Mouse (Mus musculus): ENCODE data around the gene Hc. TPM values are rescaled to one million over a fixed set of nuclear protein-coding genes. Genes with fewer than 3 reads are reported as not detected.
A peak's percentile ranks its signal among the peaks of the same experiment; 100 is the strongest.

The Hc gene
- total and polyA plus RNA-seq, 3 experiments = 0.22 TPM; not detected in 2

GRCm38 (mm10) chr2:35044956-35045355, 16.3 kb downstream of the Hc start:
- ATAC-seq (ENCODE audit: extremely low read depth, insufficient number of reproducible peaks, low FRiP score, poor library complexity, severe bottlenecking) (no peak), DNase-seq (ENCODE audit: low spot score) (peak; percentile 6)
- H3K9me3 ChIP-seq (replicated peaks) = no peaks in the 10 kb centered on the region
- no peaks in the 10 kb centered on the region for H3K36me3 ChIP-seq (replicated peaks)
- TF ChIP-seq TAL1 (conservative IDR thresholded peaks at IDR 0.05; ENCODE audit: low read depth, low read length) = no peak
- TF ChIP-seq CTCF (IDR thresholded peaks at IDR 0.05; ENCODE audit: low read depth, low read length) = peak; percentile 36; the same call in 1 of the 2 replicates
- H3K27me3 ChIP-seq (ENCODE audit: insufficient read depth, low read length) = peaks cover 14% of the 10 kb centered on the region; the same call in 1 of the 2 replicates
- no peak overlapping the region for H3K4me3 ChIP-seq (ENCODE audit: low read depth, low read length)
- no peaks in the 10 kb centered on the region for H3K4me1 ChIP-seq (ENCODE audit: insufficient read depth, low read depth, low read length)

- TF ChIP-seq CTCF (IDR thresholded peaks at IDR 0.05; ENCODE audit: low read depth, low read length) (no peak), POLR2AphosphoS5 (IDR thresholded peaks at IDR 0.05; ENCODE audit: insufficient replicate concordance, low read depth, low read length) (no peak), GATA1 (IDR thresholded peaks at IDR 0.05; ENCODE audit: borderline replicate concordance, low read length) (no peak), TAL1 (conservative IDR thresholded peaks at IDR 0.05; ENCODE audit: low read depth, low read length) (no peak)
- Histone ChIP-seq H3K36me3 (replicated peaks) (no peaks in the 10 kb centered on the region), H3K27me3 (ENCODE audit: insufficient read depth, low read length) (peaks cover 19% of the 10 kb centered on the region), H3K4me1 (ENCODE audit: insufficient read depth, low read depth, low read length) (no peaks in the 10 kb centered on the region), H3K4me3 (ENCODE audit: low read depth, low read length) (no peak overlapping the region), H3K9me3 (replicated peaks) (no peaks in the 10 kb centered on the region)
- ATAC-seq (ENCODE audit: extremely low read depth, insufficient number of reproducible peaks, low FRiP score, poor library complexity, severe bottlenecking) = no peak
- no peak for DNase-seq (ENCODE audit: low spot score)
Observed at GRCm38 (mm10) chr2:35038580-35039375, 22.5 kb downstream of the Hc start.

GRCm38 (mm10) chr2:35024646-35025154, 36.5 kb downstream of the Hc start:
- peaks cover 8% of the 10 kb centered on the region for H3K27me3 ChIP-seq (ENCODE audit: insufficient read depth, low read length)
- DNase-seq (ENCODE audit: low spot score) = no peak
- no peaks in the 10 kb centered on the region for H3K9me3 ChIP-seq (replicated peaks)
- no peak for ATAC-seq (ENCODE audit: extremely low read depth, insufficient number of reproducible peaks, low FRiP score, poor library complexity, severe bottlenecking)
- no peak overlapping the region for H3K4me3 ChIP-seq (ENCODE audit: low read depth, low read length)
- H3K4me1 ChIP-seq (ENCODE audit: insufficient read depth, low read depth, low read length) = no peaks in the 10 kb centered on the region
- no peak for TF ChIP-seq CTCF (IDR thresholded peaks at IDR 0.05; ENCODE audit: low read depth, low read length)
- TF ChIP-seq GATA2 (IDR thresholded peaks at IDR 0.05; ENCODE audit: borderline replicate concordance, low read depth, low read length) = no peak
- TF ChIP-seq GATA1 (IDR thresholded peaks at IDR 0.05; ENCODE audit: borderline replicate concordance, low read length) = no peak
- no peak for TF ChIP-seq TAL1 (conservative IDR thresholded peaks at IDR 0.05; ENCODE audit: low read depth, low read length)
- no peak for TF ChIP-seq POLR2AphosphoS5 (IDR thresholded peaks at IDR 0.05; ENCODE audit: insufficient replicate concordance, low read depth, low read length)
- no peaks in the 10 kb centered on the region for H3K36me3 ChIP-seq (replicated peaks)

DNA sequence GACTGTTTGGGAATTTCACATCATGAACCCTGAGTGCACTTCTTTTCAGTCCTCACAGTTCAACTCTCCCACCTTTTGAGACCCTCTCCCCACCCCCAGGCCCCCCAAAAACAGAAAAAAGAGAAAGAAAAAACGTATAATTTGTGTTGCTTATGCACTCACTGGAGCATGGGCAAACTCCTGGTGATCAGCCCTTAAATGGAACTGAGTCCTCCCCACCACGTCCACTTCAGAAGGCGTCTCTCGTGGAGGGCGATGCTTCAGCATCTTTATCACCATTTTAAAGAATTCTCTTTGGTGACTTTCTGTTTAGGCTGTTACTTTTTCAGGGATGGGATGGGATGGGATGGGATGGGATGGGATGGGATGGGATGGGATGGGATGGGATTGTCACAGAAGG, 39.4 kb downstream of the Hc start:
- H3K36me3 ChIP-seq (replicated peaks) = no peaks in the 10 kb centered on the region
- H3K4me1 ChIP-seq (ENCODE audit: insufficient read depth, low read depth, low read length) = no peaks in the 10 kb centered on the region
- H3K9me3 ChIP-seq (replicated peaks) = no peaks in the 10 kb centered on the region
- H3K27me3 ChIP-seq (ENCODE audit: insufficient read depth, low read length) = peaks cover 5% of the 10 kb centered on the region
- ATAC-seq (ENCODE audit: extremely low read depth, insufficient number of reproducible peaks, low FRiP score, poor library complexity, severe bottlenecking) (no peak), DNase-seq (ENCODE audit: low spot score) (no peak)
- no peak overlapping the region for H3K4me3 ChIP-seq (ENCODE audit: low read depth, low read length)
- TF ChIP-seq TAL1 (conservative IDR thresholded peaks at IDR 0.05; ENCODE audit: low read depth, low read length) = no peak
- TF ChIP-seq CTCF (IDR thresholded peaks at IDR 0.05; ENCODE audit: low read depth, low read length) = no peak
- TF ChIP-seq GATA1 (IDR thresholded peaks at IDR 0.05; ENCODE audit: borderline replicate concordance, low read length) = no peak
- TF ChIP-seq GATA2 (IDR thresholded peaks at IDR 0.05; ENCODE audit: borderline replicate concordance, low read depth, low read length) = no peak
- TF ChIP-seq POLR2AphosphoS5 (IDR thresholded peaks at IDR 0.05; ENCODE audit: insufficient replicate concordance, low read depth, low read length) = no peak

DNA sequence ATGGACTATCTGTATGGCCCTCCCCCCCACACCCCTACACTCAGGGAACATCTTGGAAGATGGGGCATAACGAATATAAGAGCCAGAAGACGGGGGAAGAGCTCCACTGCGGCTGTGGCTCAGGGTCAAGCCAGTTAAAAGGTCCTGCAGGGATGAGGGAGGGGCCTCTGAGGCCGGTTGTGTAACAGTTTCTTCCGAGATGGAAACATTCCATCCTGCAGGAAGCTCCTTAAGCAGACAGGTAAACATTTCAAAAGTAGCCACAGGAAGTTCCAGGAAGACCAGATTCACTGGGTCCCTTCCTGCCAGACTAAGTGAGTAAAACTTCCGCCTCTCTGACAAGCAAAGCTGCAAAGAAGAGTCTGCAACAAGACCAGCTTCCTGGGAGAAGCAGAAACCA, 45.4 kb downstream of the Hc start:
- TF ChIP-seq GATA2 (IDR thresholded peaks at IDR 0.05; ENCODE audit: borderline replicate concordance, low read depth, low read length) (no peak), POLR2AphosphoS5 (IDR thresholded peaks at IDR 0.05; ENCODE audit: insufficient replicate concordance, low read depth, low read length) (no peak), CTCF (IDR thresholded peaks at IDR 0.05; ENCODE audit: low read depth, low read length) (no peak), GATA1 (IDR thresholded peaks at IDR 0.05; ENCODE audit: borderline replicate concordance, low read length) (no peak), TAL1 (conservative IDR thresholded peaks at IDR 0.05; ENCODE audit: low read depth, low read length) (no peak)
- DNase-seq (ENCODE audit: low spot score) (no peak), ATAC-seq (ENCODE audit: extremely low read depth, insufficient number of reproducible peaks, low FRiP score, poor library complexity, severe bottlenecking) (no peak)
- peaks cover 20% of the 10 kb centered on the region for H3K27me3 ChIP-seq (ENCODE audit: insufficient read depth, low read length)
- no peaks in the 10 kb centered on the region for H3K4me1 ChIP-seq (ENCODE audit: insufficient read depth, low read depth, low read length)
- H3K36me3 ChIP-seq (replicated peaks) = no peaks in the 10 kb centered on the region
- H3K4me3 ChIP-seq (ENCODE audit: low read depth, low read length) = no peak overlapping the region
- no peaks in the 10 kb centered on the region for H3K9me3 ChIP-seq (replicated peaks)

- Histone ChIP-seq H3K4me1 (ENCODE audit: insufficient read depth, low read depth, low read length) (no peaks in the 10 kb centered on the region), H3K27me3 (ENCODE audit: insufficient read depth, low read length) (peaks cover 32% of the 10 kb centered on the region), H3K9me3 (replicated peaks) (no peaks in the 10 kb centered on the region), H3K36me3 (replicated peaks) (no peaks in the 10 kb centered on the region), H3K4me3 (ENCODE audit: low read depth, low read length) (no peak overlapping the region)
- ATAC-seq (ENCODE audit: extremely low read depth, insufficient number of reproducible peaks, low FRiP score, poor library complexity, severe bottlenecking) = no peak
- TF ChIP-seq GATA1 (IDR thresholded peaks at IDR 0.05; ENCODE audit: borderline replicate concordance, low read length) (no peak), CTCF (IDR thresholded peaks at IDR 0.05; ENCODE audit: low read depth, low read length) (no peak), POLR2AphosphoS5 (IDR thresholded peaks at IDR 0.05; ENCODE audit: insufficient replicate concordance, low read depth, low read length) (no peak), TAL1 (conservative IDR thresholded peaks at IDR 0.05; ENCODE audit: low read depth, low read length) (no peak), GATA2 (IDR thresholded peaks at IDR 0.05; ENCODE audit: borderline replicate concordance, low read depth, low read length) (no peak)
- DNase-seq (ENCODE audit: low spot score) = no peak
Observed at GRCm38 (mm10) chr2:35011649-35012048, 49.6 kb downstream of the Hc start.

Measured in G1E (cell line).